Mouse (Mus musculus): Measurements from ENCODE around the gene Zfp655. TPM values are rescaled to one million over a fixed set of nuclear protein-coding genes. Genes with fewer than 3 reads are reported as not detected.
"Not testable (repeated sequence)": the region's sequence is repeated elsewhere in the genome, so short reads cannot be mapped to it uniquely, and the experiment has no call there.

The Zfp655 gene
- polyA plus RNA-seq, 1 experiment, result 20.8 TPM

DNA sequence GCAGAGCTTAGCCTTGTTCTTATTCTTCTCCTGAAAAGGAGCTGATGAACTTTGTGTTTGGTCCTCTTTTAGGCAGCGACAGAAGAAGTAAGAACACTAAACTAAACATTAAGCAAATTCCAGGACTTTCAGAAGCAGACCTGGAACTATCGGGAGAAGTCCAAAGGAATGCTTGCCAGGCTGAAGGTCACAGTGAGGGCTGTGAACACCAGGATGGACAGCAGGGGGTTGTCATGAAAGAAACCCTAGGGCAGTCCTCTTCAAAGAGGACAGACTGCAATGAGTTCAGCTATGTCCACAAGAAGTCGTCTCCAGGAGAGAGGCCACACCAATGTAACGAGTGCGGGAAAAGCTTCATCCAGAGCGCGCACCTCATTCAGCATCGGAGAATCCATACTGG lies 11.5 kb upstream of the Zfp655 start:
- DNase-seq (ENCODE audit: extremely low spot score in 1 of 2, low spot score in 1 of 2), result no peak

- no peak for DNase-seq (ENCODE audit: extremely low spot score in 1 of 2, low spot score in 1 of 2)
Observed at GRCm38 (mm10) chr5:145222840-145223239, 8.7 kb upstream of the Zfp655 start.

GRCm38 (mm10) chr5:145223395-145223794 lies 8.1 kb upstream of the Zfp655 start:
- DNase-seq (ENCODE audit: extremely low spot score in 1 of 2, low spot score in 1 of 2), result no peak

DNA sequence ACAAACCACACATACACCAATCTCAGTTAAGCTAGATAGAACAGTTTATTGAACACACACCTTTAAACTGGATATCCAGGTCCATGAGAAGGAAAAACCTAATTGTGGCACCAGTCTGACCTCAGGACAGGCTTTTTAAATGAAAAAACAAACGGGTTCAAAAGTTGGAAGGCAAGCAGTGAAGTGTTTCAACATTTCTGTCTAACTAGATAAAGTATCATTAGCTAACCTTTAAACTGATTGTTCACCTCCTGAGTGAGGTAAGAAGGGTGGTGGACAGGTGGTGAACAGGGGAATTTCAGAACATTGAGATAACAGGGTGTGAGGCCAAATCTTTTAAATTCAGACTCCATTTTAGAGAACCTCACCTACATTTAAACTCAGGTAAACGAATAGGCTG lies 5.1 kb upstream of the Zfp655 start:
- no peak for DNase-seq (ENCODE audit: extremely low spot score in 1 of 2, low spot score in 1 of 2)

DNA sequence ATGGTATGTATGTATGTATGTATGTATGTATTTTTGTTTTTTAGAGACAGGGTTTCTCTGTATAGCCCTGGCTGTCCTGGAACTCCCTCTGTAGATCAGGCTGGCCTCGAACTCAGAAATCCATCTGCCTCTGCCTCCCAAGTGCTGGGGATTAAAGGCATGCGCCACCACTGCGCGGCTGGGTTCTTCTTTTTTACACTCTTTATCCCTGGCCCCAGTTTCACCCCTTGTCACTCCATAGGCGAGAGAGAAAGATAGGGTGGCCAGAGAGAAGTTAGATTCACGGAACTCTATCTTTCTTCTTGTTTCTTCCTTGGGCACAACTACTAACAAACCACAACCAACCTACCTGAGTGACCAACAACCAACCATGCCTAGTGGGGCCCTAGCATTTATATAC lies 2.2 kb upstream of the Zfp655 start:
- not testable (repeated sequence) for DNase-seq (ENCODE audit: extremely low spot score in 1 of 2, low spot score in 1 of 2)

- DNase-seq (ENCODE audit: extremely low spot score in 1 of 2, low spot score in 1 of 2), result no peak
Observed at GRCm38 (mm10) chr5:145230641-145231040, 874 bp upstream of the Zfp655 start.

GRCm38 (mm10) chr5:145231893-145232411 lies 437 bp downstream of the Zfp655 start:
- peak in 1 of 2 experiments; percentile 8 for DNase-seq (ENCODE audit: extremely low spot score in 1 of 2, low spot score in 1 of 2)

GRCm38 (mm10) chr5:145234636-145235035 lies 3.1 kb downstream of the Zfp655 start:
- DNase-seq (ENCODE audit: extremely low spot score in 1 of 2, low spot score in 1 of 2), result peak in 1 of 2 experiments; percentile 30

GRCm38 (mm10) chr5:145249520-145249919 lies 18.0 kb downstream of the Zfp655 start:
- no peak for DNase-seq (ENCODE audit: extremely low spot score in 1 of 2, low spot score in 1 of 2)

DNA sequence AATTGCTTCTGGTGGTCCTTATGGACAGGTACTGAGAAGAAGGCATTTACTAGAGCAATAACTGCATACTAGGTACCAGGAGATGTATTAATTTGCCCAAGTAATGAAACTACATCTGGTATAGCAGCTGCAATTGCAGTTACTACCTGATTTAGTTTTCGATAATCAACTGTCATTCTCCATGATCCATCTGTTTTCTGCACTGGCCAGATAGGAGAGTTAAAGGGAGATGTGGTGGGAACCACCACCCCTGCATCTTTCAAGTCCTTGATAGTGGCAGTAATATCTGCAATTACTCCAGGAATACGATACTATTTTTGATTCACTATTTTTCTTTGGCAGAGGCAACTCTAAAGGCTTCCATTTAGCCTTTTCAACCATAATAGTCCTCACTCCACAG lies 42.1 kb downstream of the Zfp655 start:
- DNase-seq (ENCODE audit: extremely low spot score in 1 of 2, low spot score in 1 of 2), result not testable (repeated sequence)

DNA sequence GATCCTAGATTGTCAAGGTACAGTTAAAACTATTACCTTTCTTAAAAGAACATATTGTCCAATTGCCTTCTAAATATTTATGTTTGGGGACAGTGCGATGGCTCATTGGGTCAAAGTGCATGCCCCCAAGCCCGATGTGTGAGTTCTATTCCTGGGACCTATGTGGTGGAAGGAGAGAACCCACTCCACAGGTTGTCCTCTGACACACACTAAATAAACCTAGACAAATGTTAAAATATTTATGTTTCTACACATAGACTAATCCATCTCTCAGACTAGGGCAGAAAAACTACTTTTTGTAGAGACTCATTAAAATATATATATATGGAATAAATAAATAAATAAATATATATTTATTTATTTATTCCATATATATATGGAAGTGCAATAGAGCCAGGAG lies 48.4 kb downstream of the Zfp655 start:
- no peak for DNase-seq (ENCODE audit: extremely low spot score in 1 of 2, low spot score in 1 of 2)

DNA sequence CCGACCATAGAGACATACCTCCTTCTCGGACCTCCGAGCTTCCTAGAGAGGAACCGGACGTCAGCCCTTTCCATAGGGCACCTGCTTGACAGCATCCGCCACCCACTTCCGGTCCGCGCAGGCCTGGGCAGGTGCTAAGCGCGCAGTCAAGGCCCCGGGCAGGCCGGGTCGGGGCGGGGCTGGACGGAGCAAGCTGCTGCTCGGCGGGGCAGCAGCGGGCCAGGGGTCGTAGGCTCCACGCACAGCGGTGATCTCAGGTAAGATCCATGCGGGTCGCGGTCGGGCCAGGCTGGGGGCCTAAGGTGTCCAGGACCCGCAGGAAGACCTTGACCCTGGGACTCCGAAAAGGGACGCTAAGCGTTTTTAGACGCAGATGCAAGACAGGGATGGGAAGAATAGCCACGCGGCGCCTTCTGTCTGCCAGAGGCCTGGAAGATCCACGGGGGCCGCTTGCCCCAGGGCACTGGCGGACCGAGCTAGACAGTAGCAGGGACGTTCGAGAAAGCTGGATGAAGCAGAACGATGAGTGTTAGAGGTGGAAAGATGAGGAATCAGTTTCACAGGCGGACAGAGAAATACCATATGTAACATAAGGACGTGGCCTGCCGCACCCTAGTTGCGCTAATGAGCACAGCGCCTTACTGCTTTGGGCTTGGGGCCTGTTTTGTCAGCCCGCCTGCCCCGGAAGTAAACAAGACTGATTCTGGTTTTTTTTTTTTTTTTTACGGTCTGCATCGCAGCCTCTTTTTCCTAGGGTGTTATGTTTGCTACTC lies 49.0 kb downstream of the Zfp655 start, which contains the start of gene Zscan25:
Gene Zscan25 (plus strand): TSS at position 130 of the 773 bp plus-strand sequence.
- peak; percentile 90 to 95 for DNase-seq (ENCODE audit: extremely low spot score in 1 of 2, low spot score in 1 of 2)

DNA sequence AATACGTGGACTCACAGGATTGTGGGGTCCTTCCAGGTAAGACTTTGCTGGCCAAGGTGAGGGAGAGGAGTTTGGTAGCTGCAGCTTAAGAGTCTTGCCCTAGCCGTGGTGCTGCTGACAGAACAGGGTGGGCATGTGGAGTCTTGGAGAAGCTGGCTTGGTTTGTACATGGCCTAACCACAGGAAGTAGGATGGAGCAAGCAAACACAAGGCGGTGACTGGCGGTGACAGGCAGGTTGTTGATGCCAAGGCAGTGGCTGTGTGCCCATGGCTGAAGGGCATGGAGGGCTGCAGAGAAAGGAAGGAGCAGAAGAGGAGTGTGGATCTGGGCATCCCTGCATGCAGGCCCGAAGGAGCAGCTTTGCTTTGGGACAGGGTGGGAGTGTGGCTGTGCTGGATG lies 56.9 kb downstream of the Zfp655 start:
- DNase-seq (ENCODE audit: extremely low spot score in 1 of 2, low spot score in 1 of 2), result no peak

DNA sequence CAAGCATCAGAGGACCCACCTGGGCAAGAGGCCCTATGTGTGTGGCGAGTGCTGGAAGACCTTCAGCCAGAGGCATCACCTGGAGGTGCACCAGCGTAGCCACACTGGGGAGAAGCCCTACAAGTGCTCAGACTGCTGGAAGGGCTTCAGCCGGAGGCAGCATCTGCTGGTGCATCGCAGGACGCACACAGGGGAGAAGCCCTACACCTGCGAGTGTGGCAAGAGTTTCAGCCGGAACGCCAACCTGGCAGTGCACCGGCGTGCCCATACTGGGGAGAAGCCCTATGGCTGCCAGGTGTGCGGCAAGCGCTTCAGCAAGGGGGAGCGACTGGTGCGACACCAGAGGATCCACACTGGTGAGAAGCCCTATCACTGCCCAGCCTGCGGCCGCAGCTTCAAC lies 59.2 kb downstream of the Zfp655 start:
- no peak for DNase-seq (ENCODE audit: extremely low spot score in 1 of 2, low spot score in 1 of 2)

- no peak for DNase-seq (ENCODE audit: extremely low spot score in 1 of 2, low spot score in 1 of 2)
Observed at GRCm38 (mm10) chr5:145292398-145292797, 60.9 kb downstream of the Zfp655 start.

Other genes with a start within 250 kb of the Zfp655 start
- not detected in 2 replicates for gene Gm4871, start 199.0 kb upstream of the Zfp655 start, polyA plus RNA-seq (2012; rRNA removed)
- gene 1700018F24Rik, start 188.7 kb upstream of the Zfp655 start, polyA plus RNA-seq (2012; rRNA removed), result not detected in 2 replicates
- gene Arpc1a, start 147.9 kb upstream of the Zfp655 start, polyA plus RNA-seq (2012; rRNA removed), result 210 and 216 TPM in 2 replicates
- gene Kpna7, start 147.7 kb upstream of the Zfp655 start, polyA plus RNA-seq (2012; rRNA removed), result not detected in 2 replicates
- 71.6 and 73.6 TPM in 2 replicates for gene Arpc1b, start 117.5 kb upstream of the Zfp655 start, polyA plus RNA-seq (2012; rRNA removed)
- gene Pdap1, start 91.5 kb upstream of the Zfp655 start, polyA plus RNA-seq (2012; rRNA removed), result 97.9 and 101 TPM in 2 replicates
- 92.0 and 93.3 TPM in 2 replicates for gene Bud31, start 91.4 kb upstream of the Zfp655 start, polyA plus RNA-seq (2012; rRNA removed)
- 19.3 and 21.1 TPM in 2 replicates for gene Ptcd1, start 64.6 kb upstream of the Zfp655 start, polyA plus RNA-seq (2012; rRNA removed)
- 51.7 and 57.8 TPM in 2 replicates for gene Cpsf4, start 64.5 kb upstream of the Zfp655 start, polyA plus RNA-seq (2012; rRNA removed)
- 324 and 327 TPM in 2 replicates for gene Atp5j2, start 39.7 kb upstream of the Zfp655 start, polyA plus RNA-seq (2012; rRNA removed)
- gene Zkscan14, start 29.8 kb upstream of the Zfp655 start, polyA plus RNA-seq (2012; rRNA removed), result 6.6 and 8.5 TPM in 2 replicates
- 9.5 and 9.7 TPM in 2 replicates for gene Zkscan5, start 27.2 kb upstream of the Zfp655 start, polyA plus RNA-seq (2012; rRNA removed)
- gene Zscan25, start 48.8 kb downstream of the Zfp655 start, polyA plus RNA-seq (2012; rRNA removed), result 13.9 and 16.1 TPM in 2 replicates
- not detected in 2 replicates for gene Cyp3a57, start 113.6 kb downstream of the Zfp655 start, polyA plus RNA-seq (2012; rRNA removed)
- gene Cyp3a16, start 238.0 kb downstream of the Zfp655 start, polyA plus RNA-seq (2012; rRNA removed), result 0.06 TPM in 1 of 2 replicates, not detected in the other

All from frontal cortex, adult 2 months (tissue).